Comparison of ENCODE assay signal across 8 mouse cellular contexts in the genomic region with DNA sequence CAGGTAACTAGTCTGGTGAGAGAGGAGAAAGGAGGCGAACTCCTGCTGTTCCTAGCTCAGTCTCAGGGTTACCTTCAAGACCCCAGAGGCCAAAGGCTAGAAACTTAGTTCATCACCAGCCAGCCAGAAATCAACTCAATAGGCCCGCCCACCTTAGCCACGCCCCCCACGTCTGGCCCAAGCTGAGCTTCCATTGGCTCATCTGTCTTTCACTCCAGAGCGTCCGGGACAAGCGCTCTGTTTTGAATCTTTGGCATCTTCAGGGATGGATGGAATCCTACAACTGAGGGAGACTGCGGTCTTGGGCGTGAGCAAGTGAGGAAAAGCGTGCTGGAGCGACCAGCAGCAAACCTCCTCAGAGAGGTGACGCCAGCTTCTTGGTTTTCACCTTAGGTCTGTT.
DNase-seq lines count a peak whose midpoint lies in the region; ATAC-seq and TF ChIP-seq lines count a peak whose summit lies in the region.

No protein-coding gene starts in this region.

- H3K9me3 ChIP-seq in kidney, embryonic 14.5 days (ENCODE audit: control insufficient read depth, low read length) = no peaks in the 10 kb centered on the region; the same call in 1 of the 2 replicates
- H3K9me3 ChIP-seq in forebrain, embryonic 12.5 days = 0 out of 2 replicates have a peak, but pooled peaks cover 5% of the 10 kb centered on the region

- no peak for DNase-seq in kidney, adult 2 months
- peak; percentile 14 for DNase-seq in liver
- peak; percentile 60 for DNase-seq in retina, embryonic 14.5 days (ENCODE audit: low spot score)
- DNase-seq in layer of hippocampus, postnatal 36 days = no peak
- DNase-seq in spleen, adult 18-20 months = no peak
- no peak for DNase-seq in urinary bladder, postnatal 4 days (ENCODE audit: low spot score in 2 of 2)

- no peak for TF ChIP-seq POLR2A in kidney, adult 2 months (IDR thresholded peaks at IDR 0.05; ENCODE audit: low read depth, low read length)

- no peak for TF ChIP-seq CTCF in kidney, adult 2 months (conservative IDR thresholded peaks at IDR 0.05; ENCODE audit: insufficient read depth, insufficient read length, low read depth, low read length)

- H3K9ac ChIP-seq in kidney, embryonic 14.5 days (ENCODE audit: low read depth, low read length) = no peak overlapping the region
- peak overlapping the region; percentile 25; the same call in 1 of the 2 replicates for H3K9ac ChIP-seq in forebrain, embryonic 12.5 days

- no peaks in the 10 kb centered on the region for H3K27me3 ChIP-seq in kidney, embryonic 14.5 days (ENCODE audit: control insufficient read depth, insufficient read depth, low read length)
- no peaks in the 10 kb centered on the region for H3K27me3 ChIP-seq in kidney, adult 2 months (replicated peaks; ENCODE audit: control insufficient read depth, insufficient read depth, low read length)
- no peaks in the 10 kb centered on the region for H3K27me3 ChIP-seq in forebrain, embryonic 12.5 days

- no peaks in the 10 kb centered on the region for H3K36me3 ChIP-seq in kidney, embryonic 14.5 days (ENCODE audit: control insufficient read depth, insufficient read depth, low read length)
- no peaks in the 10 kb centered on the region for H3K36me3 ChIP-seq in kidney, adult 2 months (ENCODE audit: control insufficient read depth, insufficient read depth, low read length)
- no peaks in the 10 kb centered on the region for H3K36me3 ChIP-seq in forebrain, embryonic 12.5 days (replicated peaks)

- 19% methylated on average over 12 of the region's 12 CpGs for WGBS in kidney, embryonic 14.5 days
- 37% methylated on average over 12 of the region's 12 CpGs for WGBS in kidney, adult 2 months
- 11% methylated on average over 12 of the region's 12 CpGs for WGBS in forebrain, embryonic 12.5 days

- H3K4me1 ChIP-seq in kidney, embryonic 14.5 days (ENCODE audit: control insufficient read depth, insufficient read depth, low read length) = 0 out of 2 replicates have a peak, but pooled peaks cover 3% of the 10 kb centered on the region
- no peaks in the 10 kb centered on the region for H3K4me1 ChIP-seq in kidney, adult 2 months (ENCODE audit: control insufficient read depth, insufficient read depth, low read length)
- H3K4me1 ChIP-seq in forebrain, embryonic 12.5 days = peaks cover 8% of the 10 kb centered on the region; the same call in 1 of the 2 replicates

- peak overlapping the region; percentile 44 for H3K4me2 ChIP-seq in kidney, embryonic 14.5 days (replicated peaks; ENCODE audit: low read depth, low read length)
- H3K4me2 ChIP-seq in forebrain, embryonic 12.5 days = peak overlapping the region; percentile 52

- no peak for ATAC-seq in kidney, embryonic 14.5 days (ENCODE audit: low FRiP score, low TSS enrichment)
- no peak for ATAC-seq in forebrain, embryonic 12.5 days (ENCODE audit: low FRiP score)

- H3K4me3 ChIP-seq in kidney, embryonic 14.5 days (ENCODE audit: low read length) = peak overlapping the region; percentile 22; the same call in 1 of the 2 replicates
- H3K4me3 ChIP-seq in kidney, adult 2 months (ENCODE audit: insufficient read depth, low read depth, low read length) = no peak overlapping the region
- H3K4me3 ChIP-seq in forebrain, embryonic 12.5 days (replicated peaks) = peak overlapping the region; percentile 36

- no peak overlapping the region for H3K27ac ChIP-seq in kidney, embryonic 14.5 days (ENCODE audit: low read depth, low read length)
- H3K27ac ChIP-seq in kidney, adult 2 months (ENCODE audit: insufficient read depth, low read depth, low read length) = no peak overlapping the region
- no peak overlapping the region for H3K27ac ChIP-seq in forebrain, embryonic 12.5 days

Comparison
In these comparisons a context has a peak if more than half of its experiments do, and no peak if none do; other contexts are left out.
1. DNase-seq: peak in liver (single experiment) and retina, embryonic 14.5 days (single experiment); none in kidney, adult 2 months (single experiment), layer of hippocampus, postnatal 36 days (0 of 2), spleen, adult 18-20 months (0 of 2) and urinary bladder, postnatal 4 days (0 of 2).